Mouse (Mus musculus): ENCODE data around the gene Tma7.

The Tma7 gene

GRCm38 (mm10) chr9:109082124-109082800 is at the start of gene Tma7, which contains the start of gene Ccdc51:
TSS of gene Tma7 (minus strand) at chr9:109082587.
TSS of gene Ccdc51 (plus strand) at chr9:109082493.
- DNase-seq (ENCODE audit: low spot score in 2 of 2), result peak; percentile 89 to 92

GRCm38 (mm10) chr9:109130076-109130475 is 47.7 kb upstream of the Tma7 start:
- DNase-seq (ENCODE audit: low spot score in 2 of 2), result no peak

GRCm38 (mm10) chr9:109128211-109128610 is 45.8 kb upstream of the Tma7 start:
- DNase-seq (ENCODE audit: low spot score in 2 of 2), result peak in 1 of 2 experiments; percentile 33

- DNase-seq (ENCODE audit: low spot score in 2 of 2), result no peak
Observed at GRCm38 (mm10) chr9:109127076-109127475, 44.7 kb upstream of the Tma7 start.

GRCm38 (mm10) chr9:109125481-109125880 is 43.1 kb upstream of the Tma7 start:
- DNase-seq (ENCODE audit: low spot score in 2 of 2), result no peak

GRCm38 (mm10) chr9:109125043-109125442 is 42.7 kb upstream of the Tma7 start:
- DNase-seq (ENCODE audit: low spot score in 2 of 2), result no peak

- DNase-seq (ENCODE audit: low spot score in 2 of 2), result no peak
Observed at GRCm38 (mm10) chr9:109124164-109124563, 41.8 kb upstream of the Tma7 start.

- DNase-seq (ENCODE audit: low spot score in 2 of 2), result no peak
Observed at GRCm38 (mm10) chr9:109123266-109123665, 40.9 kb upstream of the Tma7 start.

GRCm38 (mm10) chr9:109122553-109123085 is 40.2 kb upstream of the Tma7 start:
- DNase-seq (ENCODE audit: low spot score in 2 of 2), result peak in 1 of 2 experiments; percentile 41

GRCm38 (mm10) chr9:109120956-109121355 is 38.6 kb upstream of the Tma7 start:
- no peak for DNase-seq (ENCODE audit: low spot score in 2 of 2)

- no peak for DNase-seq (ENCODE audit: low spot score in 2 of 2)
Observed at GRCm38 (mm10) chr9:109119571-109119970, 37.2 kb upstream of the Tma7 start.

- DNase-seq (ENCODE audit: low spot score in 2 of 2), result no peak
Observed at GRCm38 (mm10) chr9:109118106-109118505, 35.7 kb upstream of the Tma7 start.

- no peak for DNase-seq (ENCODE audit: low spot score in 2 of 2)
Observed at GRCm38 (mm10) chr9:109116205-109116604, 33.8 kb upstream of the Tma7 start.

- DNase-seq (ENCODE audit: low spot score in 2 of 2), result no peak
Observed at GRCm38 (mm10) chr9:109114871-109115270, 32.5 kb upstream of the Tma7 start.

- no peak for DNase-seq (ENCODE audit: low spot score in 2 of 2)
Observed at GRCm38 (mm10) chr9:109114276-109114675, 31.9 kb upstream of the Tma7 start.

GRCm38 (mm10) chr9:109113331-109113730 is 30.9 kb upstream of the Tma7 start:
- DNase-seq (ENCODE audit: low spot score in 2 of 2), result no peak

GRCm38 (mm10) chr9:109111591-109111990 is 29.2 kb upstream of the Tma7 start:
- DNase-seq (ENCODE audit: low spot score in 2 of 2), result no peak

GRCm38 (mm10) chr9:109111101-109111500 is 28.7 kb upstream of the Tma7 start:
- DNase-seq (ENCODE audit: low spot score in 2 of 2), result no peak

GRCm38 (mm10) chr9:109110240-109110639 is 27.9 kb upstream of the Tma7 start:
- DNase-seq (ENCODE audit: low spot score in 2 of 2), result no peak

- no peak for DNase-seq (ENCODE audit: low spot score in 2 of 2)
Observed at GRCm38 (mm10) chr9:109107341-109107740, 25.0 kb upstream of the Tma7 start.

- DNase-seq (ENCODE audit: low spot score in 2 of 2), result no peak
Observed at GRCm38 (mm10) chr9:109105648-109106047, 23.3 kb upstream of the Tma7 start.

- DNase-seq (ENCODE audit: low spot score in 2 of 2), result peak in 1 of 2 experiments; percentile 49
Observed at GRCm38 (mm10) chr9:109105011-109105410, 22.6 kb upstream of the Tma7 start.

- DNase-seq (ENCODE audit: low spot score in 2 of 2), result no peak
Observed at GRCm38 (mm10) chr9:109104083-109104482, 21.7 kb upstream of the Tma7 start.

- no peak for DNase-seq (ENCODE audit: low spot score in 2 of 2)
Observed at GRCm38 (mm10) chr9:109103250-109103649, 20.9 kb upstream of the Tma7 start.
